Mouse (Mus musculus) lung, adult 18-20 months (tissue): ENCODE measurements at regions not wholly inside any gene's neighbourhood (a gene's known extent, or its start where the extent isn't known, plus 50 kb on each side); places are given as distances from the start of the nearest gene placed in this dataset.

Experiments
- DNase-seq, 2 experiments: peaks; one replicate each; pipeline ENCODE4 v3.0.0; 2022; ENCODE audit warnings: mixed read lengths in 2 of 2

DNA sequence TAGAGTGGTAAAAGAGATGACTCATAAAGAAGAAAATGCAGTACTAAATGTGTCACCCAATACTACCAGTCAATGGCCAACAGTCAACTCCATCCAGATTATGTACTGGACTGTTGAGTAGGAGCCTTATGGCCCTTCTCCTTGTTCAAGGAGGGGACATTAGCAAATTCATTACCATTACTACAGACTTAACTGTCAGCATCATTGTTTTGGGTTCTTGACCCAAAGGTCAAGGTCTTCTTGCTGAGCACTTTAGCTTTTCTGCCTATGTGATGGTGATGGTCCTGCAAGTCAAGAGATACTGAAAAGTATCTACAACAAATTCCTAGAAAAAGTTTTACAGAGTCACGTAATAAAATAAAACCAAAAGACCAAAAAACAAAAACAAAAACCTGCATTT lies 1251.4 kb downstream of the Gm37988 start:
- no peak for DNase-seq

DNA sequence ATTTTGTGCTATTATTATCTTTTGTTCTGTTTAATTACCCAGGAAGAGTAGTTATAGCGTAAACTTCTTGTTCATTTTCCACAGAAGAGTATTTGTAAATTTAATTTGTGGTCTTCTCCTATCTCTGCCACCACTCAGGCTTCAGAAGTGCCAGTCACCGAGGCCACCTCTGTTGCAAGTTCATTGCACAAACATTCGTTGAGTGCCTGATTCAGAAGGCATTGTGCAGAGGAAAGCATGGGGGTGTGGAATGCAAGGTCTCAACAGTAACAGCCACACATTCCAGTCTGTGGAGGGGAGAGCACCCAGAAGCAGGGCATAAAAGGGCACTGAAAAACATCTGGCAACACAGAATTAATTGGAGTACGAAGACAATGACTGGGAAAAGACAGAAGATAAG lies 1268.9 kb downstream of the Gm37988 start:
- peak; percentile 3 to 5 for DNase-seq

DNA sequence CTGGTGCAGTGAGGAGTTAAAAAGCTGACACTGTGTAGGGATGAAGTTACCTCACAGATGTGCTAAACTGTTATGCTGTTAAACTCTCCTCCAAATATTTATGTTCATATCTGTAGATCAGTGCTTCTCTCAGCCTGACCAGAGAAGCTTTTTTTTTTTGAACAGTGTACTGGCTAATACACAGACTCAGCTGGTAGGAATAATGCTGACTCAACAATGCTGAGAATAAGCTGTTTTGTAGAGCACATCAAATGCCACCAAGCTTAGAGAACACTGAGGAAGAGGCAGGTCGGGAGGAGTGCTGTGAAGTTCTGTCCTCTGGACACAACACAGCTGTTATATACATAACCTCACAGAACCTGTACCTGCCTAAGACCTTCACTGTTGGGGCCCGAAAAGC lies 1274.2 kb downstream of the Gm37988 start:
- no peak for DNase-seq

DNA sequence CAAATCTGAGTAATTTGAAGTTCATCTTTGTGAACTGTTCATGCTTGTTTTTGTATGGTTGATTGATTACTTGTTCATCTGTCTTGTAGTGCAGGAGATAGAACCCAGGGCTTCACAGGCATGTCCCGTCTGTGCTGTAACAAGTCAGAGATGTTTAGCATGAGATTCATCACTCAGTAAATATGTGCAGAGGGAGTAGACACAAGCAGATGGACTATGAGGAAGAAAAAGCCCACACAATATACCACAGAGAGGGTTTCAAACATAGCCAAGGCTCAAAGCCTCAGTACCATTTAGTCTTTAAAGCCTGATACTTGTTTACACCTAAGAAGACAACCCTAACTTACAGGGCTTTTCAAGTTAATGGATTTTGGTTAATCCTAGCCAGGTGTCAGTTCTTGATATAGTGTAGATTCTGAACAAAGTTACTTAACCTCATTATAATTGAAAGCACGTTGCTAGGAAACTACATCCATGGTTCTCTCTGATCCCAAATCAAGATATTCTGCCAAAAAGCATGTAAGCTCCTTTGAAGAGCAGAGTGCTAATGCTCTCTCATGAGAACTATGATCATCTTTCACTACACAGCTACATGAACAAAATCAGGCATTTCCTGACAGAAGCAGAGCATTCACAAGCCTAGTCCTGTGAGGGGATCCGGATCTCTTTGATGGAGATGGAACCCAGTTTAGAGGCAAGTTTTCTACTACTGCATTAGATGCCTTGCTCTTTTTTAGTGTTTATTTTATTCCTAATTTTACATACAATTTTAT lies 1286.7 kb downstream of the Gm37988 start:
- DNase-seq: no peak

DNA sequence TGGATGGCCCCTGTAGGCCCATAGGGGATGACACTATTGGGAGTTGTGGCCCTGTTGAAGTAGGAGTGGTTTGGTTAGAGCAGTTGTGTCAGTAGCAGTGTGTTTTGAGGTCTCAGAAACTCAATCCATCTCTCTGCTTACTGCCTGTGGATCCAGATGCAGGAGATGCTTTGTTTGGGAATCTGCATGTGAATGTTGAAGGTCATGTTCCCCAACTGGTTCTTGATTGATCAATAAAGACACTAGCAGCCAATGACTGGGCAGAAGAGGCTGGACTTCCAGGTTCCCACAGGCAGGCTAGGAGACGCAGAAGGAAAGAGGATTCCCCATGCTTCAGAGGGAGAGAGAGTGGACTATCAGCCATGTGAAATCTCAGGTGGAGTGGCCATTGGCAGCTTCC lies 1309.9 kb downstream of the Gm37988 start:
- DNase-seq: no peak

DNA sequence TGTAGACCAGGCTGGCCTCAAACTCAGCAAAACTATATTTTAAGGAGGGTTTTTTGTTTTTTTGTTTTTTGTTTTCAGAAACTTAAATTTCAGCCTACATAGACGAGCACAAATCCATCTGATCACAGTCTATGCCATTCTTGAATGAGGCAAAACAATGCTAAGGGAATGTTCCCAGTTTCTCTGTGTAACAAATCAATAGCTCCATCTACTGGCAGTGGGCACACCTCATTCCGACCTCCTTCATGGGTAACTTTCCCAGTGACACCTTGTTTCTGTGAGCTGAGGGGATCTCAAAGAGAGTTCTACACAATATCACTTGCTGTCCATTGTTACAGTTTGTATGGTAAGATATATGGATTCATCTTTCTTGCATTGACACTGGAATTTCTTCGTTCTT lies 1327.4 kb downstream of the Gm37988 start:
- DNase-seq: no peak

DNA sequence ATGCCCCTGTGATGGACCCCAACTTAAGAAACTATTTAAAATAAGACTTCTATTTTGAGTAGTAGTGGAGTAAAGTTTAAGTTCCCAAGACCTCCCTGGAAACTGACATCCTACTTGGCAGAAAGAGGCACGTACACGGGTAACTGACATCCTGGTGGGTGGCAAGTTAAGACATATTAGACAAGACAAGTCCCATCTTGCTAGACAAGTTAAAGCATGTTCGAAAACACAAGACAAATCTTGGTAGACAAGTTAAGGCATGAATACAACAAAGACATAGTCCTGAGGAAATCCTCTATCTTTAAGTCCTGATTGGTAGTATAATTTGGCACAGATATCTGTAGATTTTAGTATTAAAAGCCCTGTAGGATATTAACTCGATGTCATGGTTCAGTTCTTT lies 1332.6 kb downstream of the Gm37988 start:
- DNase-seq: no peak

DNA sequence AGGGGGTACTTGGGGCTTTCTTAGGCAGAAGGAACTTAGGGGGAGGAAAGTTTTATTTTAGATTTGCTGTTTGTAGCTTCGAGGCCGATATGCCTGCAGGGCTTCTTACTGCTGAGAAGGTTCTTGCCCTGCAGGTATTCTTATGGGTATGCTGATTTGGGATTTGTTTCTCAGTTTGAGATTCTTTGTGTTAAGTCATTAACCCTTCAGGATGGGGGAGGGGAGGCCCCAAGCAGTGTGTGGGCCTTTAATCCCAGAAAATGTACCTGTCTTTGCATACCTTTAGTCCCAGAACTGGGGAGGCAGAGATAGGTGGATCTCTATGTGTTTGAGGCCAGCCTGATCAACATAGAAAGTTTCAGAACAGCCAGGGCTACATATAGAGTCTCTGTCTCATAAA lies 1335.1 kb downstream of the Gm37988 start:
- no peak for DNase-seq

DNA sequence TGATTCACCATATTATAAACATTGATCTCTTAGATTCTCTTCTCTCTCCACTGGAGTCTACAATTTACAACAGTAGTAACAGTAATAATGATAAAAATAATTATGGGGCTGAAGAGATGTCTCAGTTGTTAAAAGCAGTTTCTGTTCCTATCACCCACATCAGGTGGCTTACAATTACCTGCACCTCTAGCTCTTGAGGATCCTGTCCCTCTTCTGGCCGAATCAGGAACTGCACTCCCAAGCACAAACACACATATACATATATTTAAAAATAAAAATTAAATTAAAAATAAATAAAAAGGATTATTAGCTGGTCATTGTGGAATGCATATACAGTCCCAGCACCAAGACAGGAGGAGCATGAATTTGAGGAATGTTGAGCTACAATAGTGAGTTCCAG lies 1336.2 kb downstream of the Gm37988 start:
- DNase-seq: no peak

DNA sequence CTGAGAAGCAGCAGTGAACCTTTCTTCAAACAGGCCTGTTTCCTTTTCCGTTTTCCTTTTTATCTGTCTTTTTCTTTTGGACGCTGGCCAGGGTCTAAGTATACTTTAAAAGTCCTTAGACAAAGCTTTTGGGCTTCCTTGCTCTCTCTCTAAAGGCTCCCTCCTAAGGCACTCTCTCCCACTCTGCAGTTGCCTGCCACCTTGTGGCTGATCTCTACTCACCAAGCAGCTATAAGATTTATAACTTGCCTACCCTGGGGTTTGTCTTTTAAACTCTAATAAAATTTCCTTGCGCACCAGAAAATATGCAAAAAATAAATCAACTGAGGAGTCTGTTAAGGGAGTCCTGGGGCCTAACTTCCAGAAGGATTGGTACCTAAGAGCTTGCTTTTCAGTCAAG lies 1344.7 kb downstream of the Gm37988 start:
- DNase-seq: no peak
